11 mouse cellular contexts compared by ENCODE assay signal in the genomic region with DNA sequence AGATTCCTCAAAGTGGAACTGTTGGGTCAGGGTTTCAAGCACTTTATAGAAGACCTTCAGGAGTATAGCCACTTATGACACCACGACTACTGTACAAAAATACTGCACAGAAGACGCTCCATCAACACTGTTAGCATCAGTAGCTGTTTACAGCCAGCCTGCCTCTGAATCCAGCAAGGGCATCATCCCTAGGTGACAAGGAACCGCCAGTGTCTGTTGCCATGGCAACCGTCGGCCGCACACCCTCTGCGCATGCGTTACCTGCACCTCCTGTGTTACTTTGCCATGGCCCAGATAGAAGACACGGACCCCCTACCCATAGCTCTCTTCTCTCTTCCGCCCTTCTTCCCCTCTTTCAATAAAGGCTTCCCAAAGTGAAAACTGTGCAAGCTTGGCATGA. TPM values are rescaled to one million over a fixed set of nuclear protein-coding genes. Genes with fewer than 3 reads are reported as not detected.
DNase-seq lines count a peak whose midpoint lies in the region; ATAC-seq lines count a peak whose summit lies in the region.
"Had no signal": no experiment of that assay in that cellular context is flagged by ENCODE, and none has a peak within 500 bp of the region (broad histone marks: within the 10 kb centered on the region; RNA-seq: fewer than 3 reads in every experiment).

No protein-coding gene starts in this region.

- peaks cover 9% of the 10 kb centered on the region; the same call in 1 of the 2 replicates for H3K4me1 ChIP-seq in neural tube, embryonic 11.5 days (ENCODE audit: control insufficient read depth, insufficient read depth, low read length)
- H3K4me1 ChIP-seq in embryonic facial prominence, embryonic 11.5 days (ENCODE audit: control insufficient read depth, insufficient read depth, low read length) = no peaks in the 10 kb centered on the region
- H3K4me1 ChIP-seq in hindbrain, embryonic 15.5 days (replicated peaks) = peaks cover 29% of the 10 kb centered on the region
- peaks cover 4% of the 10 kb centered on the region; the same call in 1 of the 2 replicates for H3K4me1 ChIP-seq in neural tube, embryonic 14.5 days (ENCODE audit: control insufficient read depth, insufficient read depth, low read length)
- H3K4me1 ChIP-seq: liver, embryonic 15.5 days had no signal

- no peaks in the 10 kb centered on the region for H3K9me3 ChIP-seq in neural tube, embryonic 11.5 days (ENCODE audit: control insufficient read depth, low read length)
- H3K9me3 ChIP-seq in embryonic facial prominence, embryonic 11.5 days (replicated peaks; ENCODE audit: control insufficient read depth, low read length) = no peaks in the 10 kb centered on the region
- H3K9me3 ChIP-seq in hindbrain, embryonic 15.5 days = no peaks in the 10 kb centered on the region
- no peaks in the 10 kb centered on the region for H3K9me3 ChIP-seq in neural tube, embryonic 14.5 days (ENCODE audit: control insufficient read depth, low read length)
- H3K9me3 ChIP-seq: embryonic facial prominence, embryonic 15.5 days; liver, embryonic 15.5 days had no signal

- H3K4me3 ChIP-seq in neural tube, embryonic 11.5 days (ENCODE audit: low read depth, low read length) = no peak overlapping the region
- H3K4me3 ChIP-seq in embryonic facial prominence, embryonic 11.5 days (ENCODE audit: low read depth, low read length) = no peak overlapping the region
- H3K4me3 ChIP-seq in hindbrain, embryonic 15.5 days = no peak overlapping the region
- no peak overlapping the region for H3K4me3 ChIP-seq in neural tube, embryonic 14.5 days (ENCODE audit: low read depth, low read length)
- H3K4me3 ChIP-seq: embryonic facial prominence, embryonic 15.5 days; liver, embryonic 15.5 days had no signal

- H3K36me3 ChIP-seq in neural tube, embryonic 11.5 days (ENCODE audit: control insufficient read depth, insufficient read depth, low read length) = no peaks in the 10 kb centered on the region
- H3K36me3 ChIP-seq in embryonic facial prominence, embryonic 11.5 days (replicated peaks; ENCODE audit: control insufficient read depth, insufficient read depth, low read depth, low read length) = no peaks in the 10 kb centered on the region
- no peaks in the 10 kb centered on the region for H3K36me3 ChIP-seq in hindbrain, embryonic 15.5 days
- no peaks in the 10 kb centered on the region for H3K36me3 ChIP-seq in neural tube, embryonic 14.5 days (ENCODE audit: control insufficient read depth, insufficient read depth, low read length)
- H3K36me3 ChIP-seq: embryonic facial prominence, embryonic 15.5 days; liver, embryonic 15.5 days had no signal

- H3K9ac ChIP-seq in neural tube, embryonic 11.5 days (ENCODE audit: low read length) = no peak overlapping the region
- H3K9ac ChIP-seq in embryonic facial prominence, embryonic 11.5 days (replicated peaks; ENCODE audit: low read length) = no peak overlapping the region
- H3K9ac ChIP-seq in hindbrain, embryonic 15.5 days = no peak overlapping the region
- H3K9ac ChIP-seq in neural tube, embryonic 14.5 days (replicated peaks; ENCODE audit: low read depth, low read length) = no peak overlapping the region
- H3K9ac ChIP-seq: embryonic facial prominence, embryonic 15.5 days; liver, embryonic 15.5 days had no signal

- H3K27me3 ChIP-seq in neural tube, embryonic 11.5 days (ENCODE audit: control insufficient read depth, insufficient read depth, low read length) = no peaks in the 10 kb centered on the region
- no peaks in the 10 kb centered on the region for H3K27me3 ChIP-seq in embryonic facial prominence, embryonic 11.5 days (ENCODE audit: control insufficient read depth, insufficient read depth, low read length)
- H3K27me3 ChIP-seq in hindbrain, embryonic 15.5 days = no peaks in the 10 kb centered on the region
- no peaks in the 10 kb centered on the region for H3K27me3 ChIP-seq in neural tube, embryonic 14.5 days (ENCODE audit: control insufficient read depth, insufficient read depth, low read length)
- H3K27me3 ChIP-seq: embryonic facial prominence, embryonic 15.5 days had no signal

- peak; percentile 70 for DNase-seq in neural tube, embryonic 11.5 days (ENCODE audit: low spot score)
- no peak for DNase-seq in neural tube, embryonic 10.5 days (ENCODE audit: extremely low spot score, low spot score)
- DNase-seq in embryonic facial prominence, embryonic 11.5 days (ENCODE audit: low spot score) = peak; percentile 49
- DNase-seq in spleen, adult 18-20 months = no peak
- DNase-seq in heart, postnatal 36 days = no peak
- DNase-seq: kidney, adult 18-20 months had no signal

- intact Hi-C loops in heart, postnatal 36 days (cut with DNase I) = no loop called here

- no peak for ATAC-seq in neural tube, embryonic 11.5 days (ENCODE audit: insufficient read depth, low FRiP score, low TSS enrichment)
- ATAC-seq in embryonic facial prominence, embryonic 11.5 days (replicated peaks; ENCODE audit: insufficient number of reproducible peaks, low FRiP score, low TSS enrichment, low read depth) = no peak
- peak; percentile 74 for ATAC-seq in hindbrain, embryonic 15.5 days (ENCODE audit: low FRiP score, low read depth)
- ATAC-seq in neural tube, embryonic 14.5 days (ENCODE audit: low read depth) = peak; percentile 59
- ATAC-seq in megakaryocyte progenitor cell, adult 5-6 weeks (replicated peaks; ENCODE audit: poor library complexity) = no peak

- WGBS in neural tube, embryonic 11.5 days = 21% methylated on average over 10 of the region's 10 CpGs
- WGBS in embryonic facial prominence, embryonic 11.5 days = 24% methylated on average over 10 of the region's 10 CpGs
- 10% methylated on average over 10 of the region's 10 CpGs for WGBS in hindbrain, embryonic 15.5 days
- 12% methylated on average over 10 of the region's 10 CpGs for WGBS in neural tube, embryonic 14.5 days

- no peak overlapping the region for H3K4me2 ChIP-seq in neural tube, embryonic 11.5 days (ENCODE audit: low read depth)
- no peak overlapping the region for H3K4me2 ChIP-seq in embryonic facial prominence, embryonic 11.5 days (ENCODE audit: low read depth, low read length)
- peak overlapping the region; percentile 31 for H3K4me2 ChIP-seq in hindbrain, embryonic 15.5 days
- H3K4me2 ChIP-seq in neural tube, embryonic 14.5 days (ENCODE audit: low read depth, low read length) = peak overlapping the region; percentile 6; the same call in 1 of the 2 replicates
- H3K4me2 ChIP-seq: embryonic facial prominence, embryonic 15.5 days; liver, embryonic 15.5 days had no signal

- H3K27ac ChIP-seq in neural tube, embryonic 11.5 days (ENCODE audit: low read depth, low read length) = no peak overlapping the region
- no peak overlapping the region for H3K27ac ChIP-seq in embryonic facial prominence, embryonic 11.5 days (replicated peaks; ENCODE audit: low read depth, low read length)
- peak overlapping the region; percentile 70 for H3K27ac ChIP-seq in hindbrain, embryonic 15.5 days (replicated peaks)
- H3K27ac ChIP-seq in neural tube, embryonic 14.5 days (ENCODE audit: low read depth, low read length) = peak overlapping the region; percentile 10; the same call in 1 of the 2 replicates
- H3K27ac ChIP-seq: embryonic facial prominence, embryonic 15.5 days; liver, embryonic 15.5 days had no signal

RNA-seq across cellular contexts. Expression of gene Tubg2, which starts 9.3 kb away (rescaled TPM):
- polyA plus RNA-seq in neural tube, embryonic 11.5 days (2014; fragmentation: Nextera tagmentation; extraction: Ambion mirVana) = 6.2 and 6.9 TPM in 2 replicates
- polyA plus RNA-seq in embryonic facial prominence, embryonic 11.5 days (2014; fragmentation: Nextera tagmentation; extraction: Ambion mirVana) = 7.8 and 8.0 TPM in 2 replicates
- 48.0 and 53.1 TPM in 2 replicates for polyA plus RNA-seq in hindbrain, embryonic 15.5 days (2015; fragmentation: Nextera tagmentation; extraction: Ambion mirVana)
- 48.5 and 62.6 TPM in 2 replicates for polyA plus RNA-seq in neural tube, embryonic 14.5 days (2014; fragmentation: Nextera tagmentation; extraction: Ambion mirVana)
- not detected in 2 replicates for total RNA-seq in megakaryocyte progenitor cell, adult 5-6 weeks (2015)
- total RNA-seq in megakaryocyte progenitor cell, adult 5-6 weeks (2017) = not detected in 2 replicates
- 1 to 10 TPM; 3.7 to 3.9 TPM for total RNA-seq in heart, postnatal 36 days (2021)

RNA-seq across cellular contexts. Expression of gene Cntnap1, which starts 23.9 kb away (rescaled TPM):
- polyA plus RNA-seq in neural tube, embryonic 11.5 days (2014; fragmentation: Nextera tagmentation; extraction: Ambion mirVana) = 0.94 and 1.0 TPM in 2 replicates
- 0.28 and 0.39 TPM in 2 replicates for polyA plus RNA-seq in embryonic facial prominence, embryonic 11.5 days (2014; fragmentation: Nextera tagmentation; extraction: Ambion mirVana)
- 7.5 and 8.0 TPM in 2 replicates for polyA plus RNA-seq in hindbrain, embryonic 15.5 days (2015; fragmentation: Nextera tagmentation; extraction: Ambion mirVana)
- polyA plus RNA-seq in neural tube, embryonic 14.5 days (2014; fragmentation: Nextera tagmentation; extraction: Ambion mirVana) = 7.5 and 8.3 TPM in 2 replicates
- total RNA-seq in megakaryocyte progenitor cell, adult 5-6 weeks (2015) = 0.51 and 0.77 TPM in 2 replicates
- 0.34 and 0.87 TPM in 2 replicates for total RNA-seq in megakaryocyte progenitor cell, adult 5-6 weeks (2017)
- 1 to 10 TPM; 1.5 to 1.7 TPM for total RNA-seq in heart, postnatal 36 days (2021)

RNA-seq across cellular contexts. Expression of gene Plekhh3, which starts 24.8 kb away (rescaled TPM):
- polyA plus RNA-seq in neural tube, embryonic 11.5 days (2014; fragmentation: Nextera tagmentation; extraction: Ambion mirVana) = 9.2 and 11.8 TPM in 2 replicates
- 3.7 and 5.3 TPM in 2 replicates for polyA plus RNA-seq in embryonic facial prominence, embryonic 11.5 days (2014; fragmentation: Nextera tagmentation; extraction: Ambion mirVana)
- 9.5 and 11.8 TPM in 2 replicates for polyA plus RNA-seq in hindbrain, embryonic 15.5 days (2015; fragmentation: Nextera tagmentation; extraction: Ambion mirVana)
- 7.2 and 10.5 TPM in 2 replicates for polyA plus RNA-seq in neural tube, embryonic 14.5 days (2014; fragmentation: Nextera tagmentation; extraction: Ambion mirVana)
- total RNA-seq in megakaryocyte progenitor cell, adult 5-6 weeks (2015) = 0.66 TPM in 1 of 2 replicates, not detected in the other
- 0.14 and 1.0 TPM in 2 replicates for total RNA-seq in megakaryocyte progenitor cell, adult 5-6 weeks (2017)
- total RNA-seq in heart, postnatal 36 days (2021) = 10 to 100 TPM; 25.0 to 27.7 TPM

RNA-seq across cellular contexts. Expression of gene Tubg1, which starts 26.6 kb away (rescaled TPM):
- polyA plus RNA-seq in neural tube, embryonic 11.5 days (2014; fragmentation: Nextera tagmentation; extraction: Ambion mirVana) = 111 and 116 TPM in 2 replicates
- polyA plus RNA-seq in embryonic facial prominence, embryonic 11.5 days (2014; fragmentation: Nextera tagmentation; extraction: Ambion mirVana) = 91.6 and 98.4 TPM in 2 replicates
- 78.0 and 79.8 TPM in 2 replicates for polyA plus RNA-seq in hindbrain, embryonic 15.5 days (2015; fragmentation: Nextera tagmentation; extraction: Ambion mirVana)
- polyA plus RNA-seq in neural tube, embryonic 14.5 days (2014; fragmentation: Nextera tagmentation; extraction: Ambion mirVana) = 63.3 and 63.7 TPM in 2 replicates
- total RNA-seq in megakaryocyte progenitor cell, adult 5-6 weeks (2015) = 20.7 and 21.2 TPM in 2 replicates
- total RNA-seq in megakaryocyte progenitor cell, adult 5-6 weeks (2017) = 41.4 and 43.3 TPM in 2 replicates
- 10 to 100 TPM; 23.2 to 24.1 TPM for total RNA-seq in heart, postnatal 36 days (2021)

RNA-seq across cellular contexts. Expression of gene Retreg3, which starts 26.7 kb away (rescaled TPM):
- polyA plus RNA-seq in neural tube, embryonic 11.5 days (2014; fragmentation: Nextera tagmentation; extraction: Ambion mirVana) = 14.3 and 14.4 TPM in 2 replicates
- polyA plus RNA-seq in embryonic facial prominence, embryonic 11.5 days (2014; fragmentation: Nextera tagmentation; extraction: Ambion mirVana) = 10.7 and 12.7 TPM in 2 replicates
- 23.6 and 25.5 TPM in 2 replicates for polyA plus RNA-seq in hindbrain, embryonic 15.5 days (2015; fragmentation: Nextera tagmentation; extraction: Ambion mirVana)
- 10.6 and 17.6 TPM in 2 replicates for polyA plus RNA-seq in neural tube, embryonic 14.5 days (2014; fragmentation: Nextera tagmentation; extraction: Ambion mirVana)
- 7.3 and 8.1 TPM in 2 replicates for total RNA-seq in megakaryocyte progenitor cell, adult 5-6 weeks (2015)
- 24.0 and 25.7 TPM in 2 replicates for total RNA-seq in megakaryocyte progenitor cell, adult 5-6 weeks (2017)
- total RNA-seq in heart, postnatal 36 days (2021) = 10 to 100 TPM; 34.2 to 36.3 TPM

Comparison
In these comparisons a context has a peak if more than half of its experiments do, and no peak if none do; other contexts are left out.
1. ATAC-seq: peak in hindbrain, embryonic 15.5 days (single experiment) and neural tube, embryonic 14.5 days (single experiment); none in neural tube, embryonic 11.5 days (single experiment), embryonic facial prominence, embryonic 11.5 days (single experiment) and megakaryocyte progenitor cell, adult 5-6 weeks (single experiment).
2. DNase-seq: peak in neural tube, embryonic 11.5 days (single experiment) and embryonic facial prominence, embryonic 11.5 days (single experiment); none in neural tube, embryonic 10.5 days (single experiment), spleen, adult 18-20 months (0 of 2) and heart, postnatal 36 days (0 of 2).
3. H3K27ac ChIP-seq: peak in hindbrain, embryonic 15.5 days (single experiment) and neural tube, embryonic 14.5 days (single experiment); none in neural tube, embryonic 11.5 days (single experiment) and embryonic facial prominence, embryonic 11.5 days (single experiment).
4. H3K4me2 ChIP-seq: peak in hindbrain, embryonic 15.5 days (single experiment) and neural tube, embryonic 14.5 days (single experiment); none in neural tube, embryonic 11.5 days (single experiment) and embryonic facial prominence, embryonic 11.5 days (single experiment).